Mouse (Mus musculus) liver, adult 2 months (tissue): ENCODE results near the gene Vrk1. TPM values are rescaled to one million over a fixed set of nuclear protein-coding genes. Genes with fewer than 3 reads are reported as not detected.

Experiments
- DNase-seq: peaks from one replicate; pipeline ENCODE4 v3.0.0-alpha.2; 2011; ENCODE audit warnings: low read depth, low spot score; ENCODE audit errors: extremely low read depth
- H3K27ac ChIP-seq: fragments of 200-500 bp; replicated peaks from 2 replicates; pipeline ENCODE4 v1.5.1; 2012; ENCODE audit warnings: low read depth, mild to moderate bottlenecking, control low read depth, inconsistent platforms, low read length; ENCODE audit not compliant: insufficient read depth
- H3K27me3 ChIP-seq: fragments of 200-500 bp; 2 replicates; pipeline ENCODE4 v1.6.1; 2012; ENCODE audit warnings: mild to moderate bottlenecking, moderate library complexity, low read length, inconsistent platforms; ENCODE audit not compliant: control insufficient read depth, insufficient read depth
- H3K36me3 ChIP-seq: fragments of 200-500 bp; 2 replicates; pipeline ENCODE4 v1.6.1; 2012; ENCODE audit warnings: low read length, inconsistent platforms; ENCODE audit not compliant: control insufficient read depth, insufficient read depth
- H3K4me1 ChIP-seq: fragments of 200-500 bp; 2 replicates; pipeline ENCODE4 v1.6.1; 2011; ENCODE audit warnings: low read length; ENCODE audit not compliant: control insufficient read depth, insufficient read depth
- H3K4me3 ChIP-seq: fragments of 200-500 bp; 2 replicates; pipeline ENCODE4 v1.5.1; 2011; ENCODE audit warnings: low read depth, mild to moderate bottlenecking, control low read depth, low read length, moderate library complexity; ENCODE audit not compliant: insufficient read depth
- H3K79me2 ChIP-seq: fragments of 200-500 bp; 2 replicates; pipeline ENCODE4 v1.6.1; 2012; ENCODE audit warnings: inconsistent platforms, mild to moderate bottlenecking, low read length, moderate library complexity; ENCODE audit not compliant: control insufficient read depth, insufficient read depth
- H3K9ac ChIP-seq: fragments of 200-500 bp; 2 replicates; pipeline ENCODE4 v1.6.1; 2012; ENCODE audit warnings: low read depth, mild to moderate bottlenecking, control low read depth, inconsistent platforms, low read length
- CTCF ChIP-seq: fragments of 200-500 bp; IDR thresholded peaks from 2 replicates; pipeline ENCODE4 v1.5.1; 2011; ENCODE audit warnings: low read depth, low read length, control low read depth
- POLR2A ChIP-seq: fragments of 200-500 bp; IDR thresholded peaks from 2 replicates; pipeline ENCODE4 v1.6.1; 2011; ENCODE audit warnings: low read length, control low read depth; ENCODE audit not compliant: insufficient read depth; ENCODE audit errors: extremely low read depth
- WGBS: fragments of 180-500 bp; shearing (Covaris S2); methylation state at CpG from one replicate; pipeline ENCODE4 v1.1.7; 2018; 5-methylcytosine and 5-hydroxymethylcytosine counted together
- polyA plus RNA-seq: library from polyadenylated mRNA; depleted of rRNA; stranded (reverse); fragments of >200 nt; gene quantifications from 2 replicates; pipeline ENCODE4 v1.2.3, GENCODE M21; 2012
- total RNA-seq: library from RNA; depleted of rRNA; stranded (reverse); fragments of >200 nt; gene quantifications from 2 replicates; pipeline ENCODE4 v1.2.3, GENCODE M21; 2014

Gene Vrk1
- total and polyA plus RNA-seq, 2 experiments, result 1.8 to 6.3 TPM

- H3K27me3 ChIP-seq, result no peaks in the 10 kb centered on the region
- no peak overlapping the region for H3K27ac ChIP-seq
- 93% methylated on average over 10 of the region's 10 CpGs for WGBS
- no peaks in the 10 kb centered on the region for H3K79me2 ChIP-seq
- no peak overlapping the region for H3K9ac ChIP-seq
- H3K36me3 ChIP-seq, result no peaks in the 10 kb centered on the region
- TF ChIP-seq POLR2A (no peak), CTCF (no peak)
- no peaks in the 10 kb centered on the region for H3K4me1 ChIP-seq
- no peak for DNase-seq
- H3K4me3 ChIP-seq, result no peak overlapping the region
Measured at GRCm38 (mm10) chr12:106071575-106072166, 61.6 kb downstream of the Vrk1 start.

GRCm38 (mm10) chr12:106074371-106075155 is 64.5 kb downstream of the Vrk1 start:
- TF ChIP-seq POLR2A, result no peak
- no peak for TF ChIP-seq CTCF
- no peak overlapping the region for H3K27ac ChIP-seq
- no peak overlapping the region for H3K9ac ChIP-seq
- no peaks in the 10 kb centered on the region for H3K79me2 ChIP-seq
- H3K27me3 ChIP-seq, result no peaks in the 10 kb centered on the region
- H3K4me3 ChIP-seq, result no peak overlapping the region
- 74% methylated on average over 12 of the region's 12 CpGs for WGBS
- no peaks in the 10 kb centered on the region for H3K4me1 ChIP-seq
- no peaks in the 10 kb centered on the region for H3K36me3 ChIP-seq
- no peak for DNase-seq

GRCm38 (mm10) chr12:106076131-106076530 is 66.1 kb downstream of the Vrk1 start:
- Histone ChIP-seq H3K4me1 (no peaks in the 10 kb centered on the region), H3K36me3 (no peaks in the 10 kb centered on the region), H3K27me3 (no peaks in the 10 kb centered on the region), H3K79me2 (no peaks in the 10 kb centered on the region), H3K9ac (no peak overlapping the region), H3K27ac (no peak overlapping the region), H3K4me3 (no peak overlapping the region)
- 96% methylated on average over 15 of the region's 15 CpGs for WGBS
- no peak for DNase-seq
- no peak for TF ChIP-seq CTCF
- TF ChIP-seq POLR2A, result no peak

DNA sequence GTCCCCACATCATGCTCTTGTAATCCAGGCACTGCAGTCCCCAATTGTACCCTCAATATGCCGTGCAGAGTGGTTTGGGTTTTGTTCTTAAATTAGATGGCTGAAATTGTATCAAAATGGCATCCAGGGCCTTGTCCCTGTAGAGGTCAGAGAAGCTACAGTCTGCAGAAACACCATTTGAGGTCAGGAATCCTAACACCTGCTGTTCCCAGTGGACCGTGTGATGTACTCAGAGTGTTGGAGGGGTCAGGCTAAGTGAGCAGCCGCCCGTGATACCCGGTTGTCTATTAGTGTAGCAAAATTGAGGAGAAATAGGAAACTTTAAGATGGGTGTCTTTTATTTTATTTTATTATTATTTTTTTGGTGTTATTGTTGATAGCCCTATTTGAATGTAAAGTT is 70.5 kb downstream of the Vrk1 start:
- H3K79me2 ChIP-seq, result no peaks in the 10 kb centered on the region
- no peaks in the 10 kb centered on the region for H3K4me1 ChIP-seq
- no peaks in the 10 kb centered on the region for H3K36me3 ChIP-seq
- H3K9ac ChIP-seq, result no peak overlapping the region
- no peaks in the 10 kb centered on the region for H3K27me3 ChIP-seq
- H3K4me3 ChIP-seq, result no peak overlapping the region
- TF ChIP-seq POLR2A (no peak), CTCF (no peak)
- WGBS, result 93% methylated on average over 5 of the region's 5 CpGs
- no peak for DNase-seq
- H3K27ac ChIP-seq, result no peak overlapping the region

GRCm38 (mm10) chr12:106080945-106081747 is 71.1 kb downstream of the Vrk1 start:
- Histone ChIP-seq H3K4me3 (no peak overlapping the region), H3K9ac (no peak overlapping the region), H3K79me2 (no peaks in the 10 kb centered on the region), H3K4me1 (no peaks in the 10 kb centered on the region), H3K27me3 (no peaks in the 10 kb centered on the region), H3K36me3 (no peaks in the 10 kb centered on the region), H3K27ac (no peak overlapping the region)
- DNase-seq, result no peak
- no peak for TF ChIP-seq CTCF
- TF ChIP-seq POLR2A, result no peak
- 86% methylated on average over 23 of the region's 23 CpGs for WGBS
